Mouse (Mus musculus): ENCODE measurements around the gene Kpna7. TPM values are rescaled to one million over a fixed set of nuclear protein-coding genes. Genes with fewer than 3 reads are reported as not detected.

Gene Kpna7
- polyA plus RNA-seq, 1 experiment: not detected

- H3K4me1 ChIP-seq (ENCODE audit: control insufficient read depth, insufficient read depth, low read length): peaks cover 22% of the 10 kb centered on the region
- no peak overlapping the region for H3K4me3 ChIP-seq (ENCODE audit: insufficient read depth, low read length)
- no peak for TF ChIP-seq CTCF (IDR thresholded peaks at IDR 0.05; ENCODE audit: low read depth, low read length)
- TF ChIP-seq POLR2A (IDR thresholded peaks at IDR 0.05; ENCODE audit: borderline replicate concordance, low read depth, low read length): no peak
- H3K27ac ChIP-seq (ENCODE audit: insufficient read depth, low read depth, low read length): no peak overlapping the region
Observed at GRCm38 (mm10) chr5:145118461-145118860, 34.6 kb upstream of the Kpna7 start.

- Histone ChIP-seq H3K4me3 (ENCODE audit: insufficient read depth, low read length) (no peak overlapping the region), H3K27ac (ENCODE audit: insufficient read depth, low read depth, low read length) (no peak overlapping the region), H3K4me1 (ENCODE audit: control insufficient read depth, insufficient read depth, low read length) (peaks cover 22% of the 10 kb centered on the region)
- TF ChIP-seq CTCF (IDR thresholded peaks at IDR 0.05; ENCODE audit: low read depth, low read length): no peak
- TF ChIP-seq POLR2A (IDR thresholded peaks at IDR 0.05; ENCODE audit: borderline replicate concordance, low read depth, low read length): no peak
Observed at GRCm38 (mm10) chr5:145118005-145118404, 34.2 kb upstream of the Kpna7 start.

GRCm38 (mm10) chr5:145116916-145117315, 33.1 kb upstream of the Kpna7 start:
- H3K27ac ChIP-seq (ENCODE audit: insufficient read depth, low read depth, low read length): peak overlapping the region; percentile 91
- TF ChIP-seq CTCF (IDR thresholded peaks at IDR 0.05; ENCODE audit: low read depth, low read length) (peak; percentile 43; the same call in 1 of the 2 replicates), POLR2A (IDR thresholded peaks at IDR 0.05; ENCODE audit: borderline replicate concordance, low read depth, low read length) (no peak)
- peak overlapping the region; percentile 70 for H3K4me3 ChIP-seq (ENCODE audit: insufficient read depth, low read length)
- H3K4me1 ChIP-seq (ENCODE audit: control insufficient read depth, insufficient read depth, low read length): peaks cover 23% of the 10 kb centered on the region

GRCm38 (mm10) chr5:145116316-145116715, 32.5 kb upstream of the Kpna7 start:
- peaks cover 27% of the 10 kb centered on the region for H3K4me1 ChIP-seq (ENCODE audit: control insufficient read depth, insufficient read depth, low read length)
- TF ChIP-seq POLR2A (IDR thresholded peaks at IDR 0.05; ENCODE audit: borderline replicate concordance, low read depth, low read length): no peak
- TF ChIP-seq CTCF (IDR thresholded peaks at IDR 0.05; ENCODE audit: low read depth, low read length): no peak
- H3K27ac ChIP-seq (ENCODE audit: insufficient read depth, low read depth, low read length): peak overlapping the region; percentile 100

GRCm38 (mm10) chr5:145115736-145116135, 31.9 kb upstream of the Kpna7 start:
- Histone ChIP-seq H3K4me1 (ENCODE audit: control insufficient read depth, insufficient read depth, low read length) (peaks cover 31% of the 10 kb centered on the region), H3K27ac (ENCODE audit: insufficient read depth, low read depth, low read length) (peak overlapping the region; percentile 100), H3K4me3 (ENCODE audit: insufficient read depth, low read length) (peak overlapping the region; percentile 99)
- TF ChIP-seq CTCF (IDR thresholded peaks at IDR 0.05; ENCODE audit: low read depth, low read length) (no peak), POLR2A (IDR thresholded peaks at IDR 0.05; ENCODE audit: borderline replicate concordance, low read depth, low read length) (no peak)

More at GRCm38 (mm10) chr5:145116316-145116715, 32.5 kb upstream of the Kpna7 start:
- peak overlapping the region; percentile 99 for H3K4me3 ChIP-seq (ENCODE audit: insufficient read depth, low read length)

GRCm38 (mm10) chr5:145114606-145115473, 31.0 kb upstream of the Kpna7 start:
- H3K4me1 ChIP-seq (ENCODE audit: control insufficient read depth, insufficient read depth, low read length): peaks cover 35% of the 10 kb centered on the region
- peak overlapping the region; percentile 99 for H3K4me3 ChIP-seq (ENCODE audit: insufficient read depth, low read length)
- peak overlapping the region; percentile 100 for H3K27ac ChIP-seq (ENCODE audit: insufficient read depth, low read depth, low read length)
- no peak for TF ChIP-seq POLR2A (IDR thresholded peaks at IDR 0.05; ENCODE audit: borderline replicate concordance, low read depth, low read length)
- TF ChIP-seq CTCF (IDR thresholded peaks at IDR 0.05; ENCODE audit: low read depth, low read length): no peak

- peak within 1 kb of the TSS; percentile 99 for H3K4me3 ChIP-seq (ENCODE audit: insufficient read depth, low read length)
- TF ChIP-seq POLR2A (IDR thresholded peaks at IDR 0.05; ENCODE audit: borderline replicate concordance, low read depth, low read length): no peak; the same call in 1 of the 2 replicates
- no peak for TF ChIP-seq CTCF (IDR thresholded peaks at IDR 0.05; ENCODE audit: low read depth, low read length)
- H3K4me1 ChIP-seq (ENCODE audit: control insufficient read depth, insufficient read depth, low read length): peaks cover 32% of the 10 kb centered on the region
- H3K27ac ChIP-seq (ENCODE audit: insufficient read depth, low read depth, low read length): peak within 1 kb of the TSS; percentile 100
Observed at GRCm38 (mm10) chr5:145114071-145114605, 30.3 kb upstream of the Kpna7 start, which contains the start of gene Arpc1b. TSS of gene Arpc1b (plus strand) at chr5:145114215.

- Histone ChIP-seq H3K4me3 (ENCODE audit: insufficient read depth, low read length) (peak overlapping the region; percentile 99), H3K4me1 (ENCODE audit: control insufficient read depth, insufficient read depth, low read length) (peaks cover 29% of the 10 kb centered on the region), H3K27ac (ENCODE audit: insufficient read depth, low read depth, low read length) (no peak overlapping the region)
- TF ChIP-seq POLR2A (IDR thresholded peaks at IDR 0.05; ENCODE audit: borderline replicate concordance, low read depth, low read length) (no peak), CTCF (IDR thresholded peaks at IDR 0.05; ENCODE audit: low read depth, low read length) (no peak)
Observed at GRCm38 (mm10) chr5:145113416-145113815, 29.6 kb upstream of the Kpna7 start.

- Histone ChIP-seq H3K4me1 (ENCODE audit: control insufficient read depth, insufficient read depth, low read length) (peaks cover 22% of the 10 kb centered on the region), H3K4me3 (ENCODE audit: insufficient read depth, low read length) (no peak overlapping the region), H3K27ac (ENCODE audit: insufficient read depth, low read depth, low read length) (no peak overlapping the region)
- TF ChIP-seq CTCF (IDR thresholded peaks at IDR 0.05; ENCODE audit: low read depth, low read length) (no peak), POLR2A (IDR thresholded peaks at IDR 0.05; ENCODE audit: borderline replicate concordance, low read depth, low read length) (no peak)
Observed at GRCm38 (mm10) chr5:145112566-145112965, 28.7 kb upstream of the Kpna7 start.

GRCm38 (mm10) chr5:145110401-145110800, 26.6 kb upstream of the Kpna7 start:
- Histone ChIP-seq H3K27ac (ENCODE audit: insufficient read depth, low read depth, low read length) (0 out of 2 replicates have a peak overlapping the region, but pooled peaks have one; percentile 6), H3K4me3 (ENCODE audit: insufficient read depth, low read length) (no peak overlapping the region), H3K4me1 (ENCODE audit: control insufficient read depth, insufficient read depth, low read length) (peaks cover 15% of the 10 kb centered on the region)
- TF ChIP-seq POLR2A (IDR thresholded peaks at IDR 0.05; ENCODE audit: borderline replicate concordance, low read depth, low read length) (no peak), CTCF (IDR thresholded peaks at IDR 0.05; ENCODE audit: low read depth, low read length) (no peak)
